Mouse (Mus musculus) heart, postnatal 0 days (tissue): Measurements from ENCODE around the gene Tbc1d20.

Experiments
- CTCF ChIP-seq: IDR thresholded peaks from 2 replicates; pipeline ENCODE4 v1.5.1; 2016; ENCODE audit warnings: antibody characterized with exemption, control low read depth, low read depth
- EP300 ChIP-seq: IDR thresholded peaks from 2 replicates; pipeline ENCODE4 v1.6.1; 2016; ENCODE audit warnings: antibody characterized with exemption, low read depth

DNA sequence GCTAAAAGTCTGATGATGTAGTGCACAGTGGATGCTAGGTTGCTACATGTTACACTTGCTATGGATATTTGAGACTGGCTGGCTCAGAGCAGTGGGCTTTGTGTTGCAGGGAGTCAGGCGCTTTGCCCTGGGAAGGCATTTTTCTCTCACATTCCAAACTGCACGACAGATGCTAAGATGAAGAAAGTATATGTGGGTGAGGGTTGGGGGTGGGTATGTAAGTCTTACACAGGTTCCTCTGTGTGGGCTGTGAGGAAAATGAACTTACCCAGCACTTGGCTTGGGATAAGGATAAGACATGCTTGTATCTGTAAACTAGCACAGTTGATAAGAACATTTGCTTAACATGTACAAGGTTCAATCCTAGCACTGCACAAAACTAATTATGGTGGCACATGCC, 9.2 kb downstream of the Tbc1d20 start:
- TF ChIP-seq CTCF (no peak), EP300 (no peak)
